Mouse (Mus musculus) kidney, embryonic 14.5 days (tissue): Measurements from ENCODE around the gene Foxk2. TPM values are rescaled to one million over a fixed set of nuclear protein-coding genes. Genes with fewer than 3 reads are reported as not detected.
"Not testable (repeated sequence)": the region's sequence is repeated elsewhere in the genome, so short reads cannot be mapped to it uniquely, and the experiment has no call there.

ENCODE experiments used
- ATAC-seq: fragments of 200-750 bp; cut with Nextera tagmentation; 2 replicates; pipeline ENCODE4 v1.8.0; 2017; ENCODE audit warnings: moderate number of reproducible peaks, mild to moderate bottlenecking, moderate TSS enrichment, moderate library complexity; ENCODE audit not compliant: low FRiP score, low TSS enrichment
- H3K27ac ChIP-seq: fragments of 300-500 bp; sonication (generic); 2 replicates; pipeline ENCODE4 v1.5.1; 2014; ENCODE audit warnings: low read depth, mild to moderate bottlenecking, low read length, moderate library complexity, mixed read lengths
- H3K27me3 ChIP-seq: fragments of 300-500 bp; sonication (generic); 2 replicates; pipeline ENCODE4 v1.6.1; 2014; ENCODE audit warnings: mild to moderate bottlenecking, low read length; ENCODE audit not compliant: control insufficient read depth, insufficient read depth
- H3K36me3 ChIP-seq: fragments of 300-500 bp; sonication (generic); 2 replicates; pipeline ENCODE4 v1.6.1; 2014; ENCODE audit warnings: low read length, mixed read lengths; ENCODE audit not compliant: control insufficient read depth, insufficient read depth
- H3K4me1 ChIP-seq: fragments of 300-500 bp; sonication (generic); 2 replicates; pipeline ENCODE4 v1.6.1; 2014; ENCODE audit warnings: low read length, mixed read lengths; ENCODE audit not compliant: control insufficient read depth, insufficient read depth
- H3K4me2 ChIP-seq: fragments of 300-500 bp; sonication (generic); replicated peaks from 2 replicates; pipeline ENCODE4 v1.6.1; 2014; ENCODE audit warnings: low read depth, mild to moderate bottlenecking, low read length
- H3K4me3 ChIP-seq: fragments of 300-500 bp; sonication (generic); 2 replicates; pipeline ENCODE4 v1.5.1; 2014; ENCODE audit warnings: mild to moderate bottlenecking, low read length
- H3K9ac ChIP-seq: fragments of 300-500 bp; sonication (generic); 2 replicates; pipeline ENCODE4 v1.6.1; 2014; ENCODE audit warnings: low read depth, mild to moderate bottlenecking, low read length, moderate library complexity
- H3K9me3 ChIP-seq: fragments of 300-500 bp; sonication (generic); 2 replicates; pipeline ENCODE4 v1.6.1; 2016; ENCODE audit warnings: low read length; ENCODE audit not compliant: control insufficient read depth
- WGBS: fragments of 180-500 bp; shearing (Covaris S2); extraction: QIAGEN DNeasy Blood & Tissue Kit; methylation state at CpG from one replicate; pipeline ENCODE4 v1.1.7; 2014; 5-methylcytosine and 5-hydroxymethylcytosine counted together
- polyA plus RNA-seq: library from polyadenylated mRNA; unstranded; fragments of >200 nt; fragmentation: Nextera tagmentation; extraction: Ambion mirVana; gene quantifications from 2 replicates; pipeline ENCODE4 v1.2.1, GENCODE M21; 2014

Gene Foxk2
- polyA plus RNA-seq, 1 experiment from 2014 or later: 10.5 TPM

- no peak overlapping the region for H3K4me2 ChIP-seq
- no peak overlapping the region for H3K9ac ChIP-seq
- H3K4me1 ChIP-seq: no peaks in the 10 kb centered on the region
- WGBS: 91% methylated on average over 2 of the region's 2 CpGs
- no peaks in the 10 kb centered on the region for H3K27me3 ChIP-seq
- ATAC-seq: no peak
- H3K4me3 ChIP-seq: no peak overlapping the region
- no peak overlapping the region for H3K27ac ChIP-seq
- H3K9me3 ChIP-seq: no peaks in the 10 kb centered on the region
- H3K36me3 ChIP-seq: peaks cover 34% of the 10 kb centered on the region; the same call in 1 of the 2 replicates
Observed at GRCm38 (mm10) chr11:121347036-121347435, 87.2 kb downstream of the Foxk2 start.

GRCm38 (mm10) chr11:121348166-121348565 is 88.4 kb downstream of the Foxk2 start:
- Histone ChIP-seq H3K27me3 (no peaks in the 10 kb centered on the region), H3K27ac (no peak overlapping the region), H3K9me3 (no peaks in the 10 kb centered on the region), H3K4me1 (peaks cover 9% of the 10 kb centered on the region; the same call in 1 of the 2 replicates), H3K4me2 (no peak overlapping the region), H3K4me3 (no peak overlapping the region), H3K36me3 (peaks cover 34% of the 10 kb centered on the region; the same call in 1 of the 2 replicates), H3K9ac (no peak overlapping the region)
- ATAC-seq: no peak
- WGBS: 86% methylated on average over 2 of the region's 2 CpGs

GRCm38 (mm10) chr11:121348727-121349126 is 88.9 kb downstream of the Foxk2 start:
- not testable (repeated sequence) for H3K4me2 ChIP-seq, H3K4me3 ChIP-seq, H3K27ac ChIP-seq, H3K9me3 ChIP-seq, ATAC-seq, H3K27me3 ChIP-seq, H3K9ac ChIP-seq
- Histone ChIP-seq H3K4me1 (peaks cover 12% of the 10 kb centered on the region; the same call in 1 of the 2 replicates), H3K36me3 (peaks cover 34% of the 10 kb centered on the region; the same call in 1 of the 2 replicates)
- WGBS: 82% methylated on average over 3 of the region's 3 CpGs

- peak overlapping the region; percentile 83 for H3K27ac ChIP-seq
- H3K9ac ChIP-seq: peak overlapping the region; percentile 95
- H3K4me1 ChIP-seq: peaks cover 14% of the 10 kb centered on the region; the same call in 1 of the 2 replicates
- no peak; the same call in 1 of the 2 replicates for ATAC-seq
- no peaks in the 10 kb centered on the region for H3K27me3 ChIP-seq
- WGBS: 3% methylated on average over 41 of the region's 41 CpGs
- H3K4me3 ChIP-seq: peak overlapping the region; percentile 97
- peaks cover 4% of the 10 kb centered on the region; the same call in 1 of the 2 replicates for H3K36me3 ChIP-seq
- peak overlapping the region; percentile 87 for H3K4me2 ChIP-seq
- no peaks in the 10 kb centered on the region for H3K9me3 ChIP-seq
Observed at GRCm38 (mm10) chr11:121353326-121354090, 93.7 kb downstream of the Foxk2 start.

GRCm38 (mm10) chr11:121354091-121354707 is 94.4 kb downstream of the Foxk2 start, which contains the start of gene Wdr45b:
Wdr45b (minus strand) TSS chr11:121354445.
- Histone ChIP-seq H3K9ac (peak within 1 kb of the TSS; percentile 95), H3K27me3 (no peaks in the 10 kb centered on the region), H3K27ac (peak within 1 kb of the TSS; percentile 83), H3K4me1 (peaks cover 14% of the 10 kb centered on the region; the same call in 1 of the 2 replicates), H3K9me3 (no peaks in the 10 kb centered on the region), H3K4me2 (peak within 1 kb of the TSS; percentile 90), H3K36me3 (peaks cover 2% of the 10 kb centered on the region; the same call in 1 of the 2 replicates), H3K4me3 (peak within 1 kb of the TSS; percentile 97)
- ATAC-seq: peak; percentile 97
- WGBS: under 1% methylated on average over 66 of the region's 69 CpGs

Other genes with a start within 250 kb of the Foxk2 start
- not detected in 2 replicates for gene Cd7, start 220.6 kb upstream of the Foxk2 start, polyA plus RNA-seq
- not detected in 2 replicates for gene Sectm1b, start 196.4 kb upstream of the Foxk2 start, polyA plus RNA-seq
- 0.22 and 0.26 TPM in 2 replicates for gene Sectm1a, start 178.8 kb upstream of the Foxk2 start, polyA plus RNA-seq
- not detected in 2 replicates for gene Tex19.2, start 141.3 kb upstream of the Foxk2 start, polyA plus RNA-seq
- gene Tex19.1, start 113.8 kb upstream of the Foxk2 start, polyA plus RNA-seq: not detected in 2 replicates
- gene Uts2r, start 99.7 kb upstream of the Foxk2 start, polyA plus RNA-seq: not detected in 2 replicates
- 10.1 and 10.3 TPM in 2 replicates for gene Hexdc, start 55.6 kb upstream of the Foxk2 start, polyA plus RNA-seq
- 28.5 and 31.3 TPM in 2 replicates for gene Ogfod3, start 55.3 kb upstream of the Foxk2 start, polyA plus RNA-seq
- 24.5 and 33.0 TPM in 2 replicates for gene Cybc1, start 30.7 kb upstream of the Foxk2 start, polyA plus RNA-seq
- 27.5 and 53.1 TPM in 2 replicates for gene Narf, start 22.7 kb upstream of the Foxk2 start, polyA plus RNA-seq
- 84.5 and 101 TPM in 2 replicates for gene Wdr45b, start 94.5 kb downstream of the Foxk2 start, polyA plus RNA-seq
- 3.2 and 4.3 TPM in 2 replicates for gene Rab40b, start 128.3 kb downstream of the Foxk2 start, polyA plus RNA-seq
- gene Fn3krp, start 161.4 kb downstream of the Foxk2 start, polyA plus RNA-seq: 6.3 and 7.4 TPM in 2 replicates
- gene Fn3k, start 174.9 kb downstream of the Foxk2 start, polyA plus RNA-seq: 0.81 and 1.4 TPM in 2 replicates
- 19.4 and 35.1 TPM in 2 replicates for gene Tbcd, start 192.0 kb downstream of the Foxk2 start, polyA plus RNA-seq